Mouse (Mus musculus) liver, adult (tissue): ENCODE data around the gene AI481877.

Experiments used
- GATA4 ChIP-seq: IDR thresholded peaks from 2 replicates; pipeline ENCODE4 v1.6.1; 2014; ENCODE audit warnings: mild to moderate bottlenecking, low read length; ENCODE audit not compliant: insufficient replicate concordance

Gene AI481877

GRCm38 (mm10) chr4:59051081-59051480 is 87.7 kb downstream of the AI481877 start:
- no peak for TF ChIP-seq GATA4

- no peak for TF ChIP-seq GATA4
Observed at GRCm38 (mm10) chr4:59047222-59047621, 91.6 kb downstream of the AI481877 start.

DNA sequence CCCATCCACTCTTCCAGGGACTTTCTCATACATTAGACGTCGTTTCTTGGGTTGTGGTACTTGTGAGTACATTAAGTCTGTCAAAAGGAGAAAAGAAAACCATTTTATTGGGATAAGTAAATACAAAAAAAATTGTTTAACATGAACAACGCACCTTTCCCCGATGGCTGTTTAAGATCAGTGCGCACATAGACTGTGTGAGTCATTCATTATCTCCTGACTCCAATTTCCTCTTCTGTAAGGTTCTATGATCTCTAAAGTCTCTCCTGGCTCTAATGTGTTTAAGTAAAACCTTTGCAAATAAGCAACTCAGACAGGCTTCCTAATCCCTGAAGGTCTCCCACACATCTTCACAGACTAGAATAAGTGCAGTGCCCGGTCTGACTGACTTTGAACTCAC is 94.9 kb downstream of the AI481877 start:
- TF ChIP-seq GATA4 = no peak

- no peak for TF ChIP-seq GATA4
Observed at GRCm38 (mm10) chr4:59043074-59043473, 95.7 kb downstream of the AI481877 start.

GRCm38 (mm10) chr4:59040397-59041287 is 98.1 kb downstream of the AI481877 start:
- no peak for TF ChIP-seq GATA4

GRCm38 (mm10) chr4:59037525-59037924 is 101.3 kb downstream of the AI481877 start:
- TF ChIP-seq GATA4 = no peak

GRCm38 (mm10) chr4:59036490-59037127 is 102.2 kb downstream of the AI481877 start:
- no peak for TF ChIP-seq GATA4

- no peak for TF ChIP-seq GATA4
Observed at GRCm38 (mm10) chr4:59035786-59036350, 102.9 kb downstream of the AI481877 start.

DNA sequence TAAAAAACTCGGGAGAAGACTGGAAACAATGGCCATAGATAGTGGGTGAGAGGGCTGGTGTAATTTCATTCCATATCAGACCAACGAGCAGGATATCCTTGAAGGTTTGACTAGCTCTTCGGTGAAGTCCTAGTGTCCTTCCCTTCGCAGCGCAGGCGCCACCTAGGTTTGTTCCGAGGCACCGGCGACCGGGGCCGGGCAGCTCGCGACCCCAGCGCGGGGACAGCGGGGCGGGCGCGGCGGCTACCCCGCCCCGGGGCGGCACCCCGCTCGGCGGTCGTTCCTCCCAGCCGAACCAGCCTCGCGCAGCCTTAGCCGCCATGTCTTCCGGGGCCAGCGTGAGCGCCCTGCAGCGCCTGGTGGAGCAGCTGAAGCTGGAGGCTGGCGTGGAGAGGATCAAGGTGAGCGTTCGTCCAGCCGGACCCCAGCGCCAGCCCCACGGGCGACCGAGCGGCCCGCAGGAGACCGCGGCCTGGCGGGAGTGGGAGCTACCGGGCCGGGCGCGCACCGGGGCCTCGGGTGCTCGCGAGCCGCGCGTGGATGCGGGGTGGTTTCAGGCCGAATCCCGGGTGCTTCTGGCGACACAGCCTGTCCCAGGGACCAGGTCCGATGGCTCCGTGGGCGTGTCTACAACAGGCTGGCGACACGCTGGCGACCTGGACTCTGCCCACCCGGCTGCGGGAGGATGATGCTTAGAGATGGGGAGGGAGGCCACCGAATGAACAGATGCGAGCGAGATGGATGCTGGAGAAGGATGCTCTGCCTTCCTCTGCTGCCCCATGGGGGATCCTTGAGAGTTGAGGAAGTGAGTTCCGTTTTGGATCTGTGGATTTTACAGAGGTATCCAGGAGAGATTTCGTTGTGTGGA is 103.6 kb downstream of the AI481877 start, which contains the start of gene Gng10:
Gene Gng10 (plus strand): TSS at position 171 of the 868 bp plus-strand sequence.
- TF ChIP-seq GATA4 = no peak

- TF ChIP-seq GATA4 = no peak
Observed at GRCm38 (mm10) chr4:59034325-59034917, 104.4 kb downstream of the AI481877 start.

DNA sequence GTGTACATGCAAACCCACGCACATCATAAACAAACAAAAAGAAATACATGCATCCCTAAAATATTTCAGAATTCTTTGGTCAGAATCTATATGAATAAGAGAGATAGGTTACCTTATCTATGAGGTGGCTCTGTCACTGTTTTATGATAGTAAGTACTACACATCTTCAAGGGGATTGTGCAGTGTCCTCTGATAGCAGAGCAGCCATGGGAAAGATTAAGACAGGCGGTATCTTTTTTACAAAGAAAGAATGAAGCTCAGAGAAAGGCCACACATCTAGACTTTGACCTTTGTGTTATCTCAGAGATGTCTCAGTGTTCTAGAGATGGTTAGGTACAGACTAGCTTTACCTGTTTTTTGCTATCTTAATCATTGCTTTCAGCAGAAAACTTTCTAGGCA is 121.9 kb downstream of the AI481877 start:
- TF ChIP-seq GATA4 = no peak

DNA sequence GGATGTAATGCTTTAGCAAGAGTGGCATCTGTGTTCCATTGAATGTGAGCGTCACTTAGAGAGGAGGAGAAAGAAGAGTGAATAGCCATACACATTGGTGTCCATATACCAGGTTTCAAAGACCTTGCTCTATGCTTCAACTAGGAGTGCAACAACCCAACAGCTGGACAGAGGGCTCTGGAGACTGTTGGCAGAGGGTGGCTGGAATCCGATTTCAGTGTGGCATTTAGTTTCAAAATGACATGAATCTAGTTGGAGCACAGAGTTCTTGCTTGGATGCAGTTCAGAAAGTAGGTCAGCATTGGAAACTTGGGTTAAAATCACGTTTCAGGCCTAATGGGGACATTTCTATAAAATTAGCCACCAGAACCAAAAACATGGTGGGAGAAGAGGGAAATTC is 123.6 kb downstream of the AI481877 start:
- TF ChIP-seq GATA4 = no peak

DNA sequence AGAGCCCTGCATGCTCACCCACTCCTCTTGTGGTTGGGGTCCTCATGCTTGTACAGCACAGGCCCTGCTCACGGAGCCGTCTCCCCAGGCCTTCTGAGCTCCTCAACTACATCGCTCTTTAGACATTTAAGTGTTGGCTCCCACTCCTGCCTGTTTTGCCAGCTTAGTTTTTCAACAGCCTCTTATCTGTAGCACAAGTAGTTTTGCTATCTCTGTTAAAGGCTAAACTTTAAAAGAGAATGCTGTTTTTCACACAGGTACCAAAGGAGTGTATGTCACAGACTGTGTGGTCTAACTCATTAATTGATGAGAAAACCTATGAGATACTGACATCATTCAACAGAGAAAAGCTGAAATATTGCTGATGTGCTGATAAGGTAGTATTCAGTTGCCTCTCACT is 127.3 kb downstream of the AI481877 start:
- TF ChIP-seq GATA4 = no peak

GRCm38 (mm10) chr4:59009696-59010095 is 129.1 kb downstream of the AI481877 start:
- no peak for TF ChIP-seq GATA4

- TF ChIP-seq GATA4 = no peak
Observed at GRCm38 (mm10) chr4:59009186-59009585, 129.6 kb downstream of the AI481877 start.
